9 mouse cellular contexts compared by ENCODE assay signal in the genomic region with DNA sequence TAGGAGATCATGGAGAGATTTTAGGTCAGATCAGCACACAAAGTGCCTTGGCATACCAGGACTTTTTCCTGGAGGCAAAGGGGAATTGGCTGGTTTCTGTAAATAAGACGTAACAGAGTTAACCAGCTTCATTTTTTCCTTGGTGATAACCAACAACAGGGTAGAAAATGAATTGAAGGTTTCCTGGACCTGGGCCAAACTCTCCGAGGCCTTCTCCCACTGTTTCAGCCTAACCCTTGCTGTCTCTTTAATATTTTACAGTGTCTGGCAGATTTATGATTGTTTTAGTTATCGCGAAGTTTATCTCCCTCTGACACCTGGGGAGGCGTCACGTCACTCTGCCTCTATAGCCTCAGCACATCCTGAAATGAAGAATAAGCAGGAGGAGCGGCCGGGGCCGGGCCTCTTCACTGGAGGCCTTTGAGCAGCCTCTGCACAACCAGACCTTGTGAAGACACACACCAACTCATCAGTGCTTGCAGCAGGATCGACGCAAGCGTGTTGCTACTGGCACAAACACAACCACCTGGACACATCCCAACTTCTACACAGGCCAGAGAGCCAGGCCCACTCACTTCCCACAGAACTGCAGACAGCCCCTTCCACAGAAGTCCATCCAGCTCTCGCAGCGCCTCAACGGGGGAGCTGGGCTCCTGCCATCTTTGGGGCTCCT.
A peak's percentile ranks its signal among the peaks of the same experiment; 100 is the strongest.
DNase-seq lines count a peak whose midpoint lies in the region; ATAC-seq lines count a peak whose summit lies in the region.
"Had no signal": no experiment of that assay in that cellular context is flagged by ENCODE, and none has a peak within 500 bp of the region (broad histone marks: within the 10 kb centered on the region; RNA-seq: fewer than 3 reads in every experiment).

No protein-coding gene starts in this region.

- ATAC-seq in limb, embryonic 12.5 days (ENCODE audit: insufficient number of reproducible peaks, insufficient read depth, low FRiP score, low TSS enrichment, low read depth) = peak; percentile 53

- H3K27ac ChIP-seq in limb, embryonic 12.5 days = peak overlapping the region; percentile 70
- H3K27ac ChIP-seq: liver, embryonic 13.5 days had no signal

- H3K9me3 ChIP-seq in limb, embryonic 12.5 days = no peaks in the 10 kb centered on the region
- H3K9me3 ChIP-seq: liver, embryonic 13.5 days had no signal

- H3K4me1 ChIP-seq in limb, embryonic 12.5 days (replicated peaks) = peaks cover 15% of the 10 kb centered on the region

- H3K4me3 ChIP-seq in limb, embryonic 12.5 days (replicated peaks) = no peak overlapping the region
- H3K4me3 ChIP-seq: liver, embryonic 13.5 days had no signal

- H3K9ac ChIP-seq in limb, embryonic 12.5 days (replicated peaks) = no peak overlapping the region
- H3K9ac ChIP-seq: liver, embryonic 13.5 days had no signal

- no peaks in the 10 kb centered on the region for H3K36me3 ChIP-seq in limb, embryonic 12.5 days
- H3K36me3 ChIP-seq: liver, embryonic 13.5 days had no signal

- WGBS in limb, embryonic 12.5 days = 60% methylated on average over 15 of the region's 15 CpGs

- intact Hi-C loops in heart, postnatal 14 days (cut with DNase I) = no loop called here

- H3K4me2 ChIP-seq in limb, embryonic 12.5 days = peak overlapping the region; percentile 48; the same call in 1 of the 2 replicates
- H3K4me2 ChIP-seq: liver, embryonic 13.5 days had no signal

- peak; percentile 8 for DNase-seq in kidney, postnatal 10 days
- no peak for DNase-seq in kidney, adult 18-20 months
- peak; percentile 39 for DNase-seq in brain, adult 2 months (ENCODE audit: low read depth, low spot score)
- peak; percentile 64 to 75 for DNase-seq in cerebellum, postnatal 25 days
- peak; percentile 3 to 23 for DNase-seq in heart, postnatal 14 days
- DNase-seq in thymus, postnatal 14 days = no peak
- no peak for DNase-seq in thymus, postnatal 36 days
- DNase-seq: liver, embryonic 13.5 days had no signal

- H3K27me3 ChIP-seq in limb, embryonic 12.5 days = no peaks in the 10 kb centered on the region
- H3K27me3 ChIP-seq: liver, embryonic 13.5 days had no signal

Comparison
In these comparisons a context has a peak if more than half of its experiments do, and no peak if none do; other contexts are left out.
1. DNase-seq: peak in kidney, postnatal 10 days (single experiment), brain, adult 2 months (single experiment), cerebellum, postnatal 25 days (2 of 2) and heart, postnatal 14 days (2 of 2); none in kidney, adult 18-20 months (single experiment), thymus, postnatal 14 days (single experiment) and thymus, postnatal 36 days (0 of 2).